Mouse (Mus musculus) lung, postnatal 4 days (tissue): ENCODE measurements around the gene Myoz1.

Source experiments
- DNase-seq, 2 experiments: peaks; one replicate each; pipeline ENCODE4 v3.0.0; 2021

Myoz1 gene

GRCm38 (mm10) chr14:20668154-20668810 is 11.9 kb upstream of the Myoz1 start, which contains the start of gene Synpo2l:
TSS of gene Synpo2l (minus strand) at chr14:20668354.
- DNase-seq, result no peak

DNA sequence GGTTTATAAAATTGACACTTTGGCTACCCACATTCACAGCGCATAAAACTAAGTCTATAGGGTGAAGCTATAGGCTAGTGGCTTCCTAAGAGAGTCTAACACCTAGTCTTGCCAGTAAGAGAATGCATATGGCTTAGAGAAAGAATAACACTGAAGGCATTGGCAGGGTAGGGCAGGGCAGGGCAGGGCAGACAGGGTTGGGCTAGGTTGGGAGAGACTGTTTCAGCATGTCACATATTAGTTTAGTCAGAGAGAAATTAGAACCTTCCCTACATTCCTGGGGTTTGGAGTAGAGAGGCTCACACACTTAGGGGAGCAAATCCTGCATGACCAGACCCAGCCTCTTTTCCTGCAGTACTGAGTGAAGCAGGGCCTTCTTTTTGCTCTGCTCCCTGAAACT is 11.1 kb upstream of the Myoz1 start:
- no peak for DNase-seq

GRCm38 (mm10) chr14:20664436-20664835 is 8.1 kb upstream of the Myoz1 start:
- DNase-seq, result no peak

DNA sequence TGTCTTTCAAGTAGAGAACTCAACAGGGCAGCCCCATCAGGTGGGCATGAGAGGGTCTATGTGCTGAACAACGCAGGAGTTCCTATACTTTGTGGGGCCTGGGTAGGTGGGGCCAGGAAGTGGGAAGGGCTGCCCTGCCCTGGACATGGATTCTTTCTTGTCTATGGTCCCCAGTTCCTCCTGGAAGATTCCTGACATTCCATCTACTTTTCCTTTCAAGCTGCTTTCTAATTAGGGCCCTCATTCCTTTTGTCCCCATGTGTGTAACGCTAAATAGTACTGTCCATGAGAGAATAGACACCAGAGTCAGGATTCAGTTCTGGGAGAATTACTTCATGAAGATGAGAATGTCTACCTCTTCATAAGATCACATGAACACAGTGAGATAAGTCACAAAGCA is 7.3 kb upstream of the Myoz1 start:
- peak in 1 of 2 experiments; percentile 6 for DNase-seq

- DNase-seq, result peak in 1 of 2 experiments; percentile 4
Observed at GRCm38 (mm10) chr14:20662740-20663139, 6.4 kb upstream of the Myoz1 start.

DNA sequence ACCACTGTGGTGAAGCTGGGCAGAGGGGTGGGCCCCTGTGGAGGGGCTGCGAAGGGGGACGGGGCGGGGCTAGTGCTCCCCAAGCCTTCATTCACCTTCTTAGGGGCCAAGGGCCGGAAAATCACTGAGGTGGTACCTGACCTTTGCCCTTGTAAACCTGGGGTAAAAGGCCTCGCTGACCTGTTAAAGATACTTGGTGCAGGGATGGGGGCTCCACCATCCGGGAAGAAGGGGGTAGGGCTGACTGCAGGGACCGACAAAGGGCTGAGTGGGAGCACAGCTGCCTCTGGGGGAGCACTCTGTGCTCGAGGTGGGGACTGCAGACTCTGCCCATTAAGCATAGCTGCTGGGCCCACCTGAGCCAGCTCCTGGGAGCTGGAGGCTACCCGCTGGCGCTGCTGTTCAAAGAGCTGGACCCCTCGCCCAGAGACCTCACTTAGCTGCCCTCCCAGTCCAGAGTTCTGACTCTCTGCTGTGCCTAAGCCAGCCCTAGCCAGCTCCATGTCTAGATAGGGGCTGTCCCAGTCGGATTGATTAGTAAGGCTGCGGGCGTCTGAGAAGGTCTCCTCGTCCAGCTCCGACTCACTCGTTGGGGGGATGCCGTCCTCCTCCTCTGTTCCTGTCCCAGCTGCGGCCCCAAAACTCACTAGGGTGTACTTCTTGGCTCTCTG is 5.5 kb upstream of the Myoz1 start:
- DNase-seq, result peak; percentile 14 to 33

DNA sequence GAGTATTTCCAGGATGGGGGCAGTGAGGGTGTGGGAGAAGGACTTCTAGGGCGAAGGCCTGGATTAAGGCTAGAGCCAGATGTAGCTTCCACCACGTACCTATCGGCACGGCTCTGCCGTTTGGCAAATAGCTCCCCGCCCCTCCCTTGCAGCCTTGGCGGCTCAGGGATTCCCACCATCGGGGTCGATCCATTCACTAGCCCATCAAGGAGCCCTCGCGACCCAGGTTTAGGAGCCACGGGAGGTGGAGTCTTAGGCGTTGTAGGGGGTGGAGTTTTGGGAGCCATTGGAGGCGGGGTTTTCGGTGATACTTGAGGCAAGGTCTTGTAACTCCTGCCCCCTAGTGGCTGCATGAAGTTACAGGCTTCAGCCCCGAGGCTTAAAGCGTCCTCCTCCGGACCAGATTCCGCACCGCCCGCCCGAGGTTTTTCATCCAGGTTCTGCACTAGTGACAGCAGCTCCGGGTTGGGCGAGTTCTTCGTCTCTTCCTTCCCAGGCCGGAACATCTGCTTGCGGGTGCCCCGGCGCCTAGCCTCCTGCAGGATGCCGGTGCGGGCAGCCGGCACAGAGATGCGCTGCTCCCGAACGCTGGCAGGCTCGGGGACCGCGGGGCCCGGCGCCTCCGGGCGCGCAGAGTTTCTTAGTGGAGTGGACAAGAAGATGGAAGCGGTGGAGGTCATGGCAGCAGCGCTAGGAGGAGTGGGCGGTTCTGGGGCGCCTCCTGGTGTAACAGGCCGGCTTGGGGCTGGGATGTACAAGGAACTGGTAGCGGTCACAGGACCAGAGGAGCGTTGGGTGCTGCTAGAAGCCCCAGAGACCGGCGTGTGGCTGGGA is 4.7 kb upstream of the Myoz1 start:
- DNase-seq, result peak; percentile 91 to 95

DNA sequence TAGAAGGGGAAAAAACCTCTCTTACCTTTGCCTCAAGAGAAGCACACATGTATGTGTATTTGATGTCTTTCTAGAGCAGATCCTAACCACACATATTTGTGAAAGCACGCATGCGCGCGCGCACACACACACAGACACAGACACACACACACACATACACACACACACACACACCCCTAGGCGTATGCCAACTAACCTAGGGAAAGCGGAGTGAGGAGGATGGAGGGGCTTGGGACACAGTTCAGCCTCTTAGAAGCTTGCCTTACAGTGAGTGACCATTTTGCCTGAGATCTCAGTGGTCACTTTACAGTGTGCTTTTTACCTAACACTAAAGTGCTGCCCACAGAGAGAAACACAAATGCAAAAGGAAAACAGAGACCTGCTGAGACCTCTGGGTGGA is 3.3 kb upstream of the Myoz1 start:
- no peak for DNase-seq

DNA sequence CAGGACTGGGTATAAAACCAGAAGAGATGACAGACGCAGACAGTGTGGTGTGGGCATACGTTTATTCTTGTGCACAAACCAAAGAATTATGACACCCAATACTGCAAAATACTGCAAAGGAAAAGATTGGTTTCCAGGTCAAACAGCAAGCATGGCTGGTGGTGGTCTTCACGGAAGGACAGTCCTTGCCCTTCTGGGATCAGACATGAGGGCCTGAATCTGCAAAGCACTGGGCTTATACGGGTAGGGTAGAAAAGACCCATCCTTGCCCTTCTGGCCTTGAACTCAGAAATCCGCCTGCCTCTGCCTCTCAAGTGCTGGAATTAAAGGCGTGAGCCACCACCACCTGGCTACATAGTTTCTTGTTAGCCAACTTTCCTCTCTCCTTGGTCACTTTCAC is 2.6 kb upstream of the Myoz1 start:
- DNase-seq, result no peak

GRCm38 (mm10) chr14:20658326-20658725 is 2.0 kb upstream of the Myoz1 start:
- DNase-seq, result peak in 1 of 2 experiments; percentile 51

- no peak for DNase-seq
Observed at GRCm38 (mm10) chr14:20655731-20656130, 609 bp downstream of the Myoz1 start.

GRCm38 (mm10) chr14:20654690-20655421 is 1.5 kb downstream of the Myoz1 start:
- no peak for DNase-seq

DNA sequence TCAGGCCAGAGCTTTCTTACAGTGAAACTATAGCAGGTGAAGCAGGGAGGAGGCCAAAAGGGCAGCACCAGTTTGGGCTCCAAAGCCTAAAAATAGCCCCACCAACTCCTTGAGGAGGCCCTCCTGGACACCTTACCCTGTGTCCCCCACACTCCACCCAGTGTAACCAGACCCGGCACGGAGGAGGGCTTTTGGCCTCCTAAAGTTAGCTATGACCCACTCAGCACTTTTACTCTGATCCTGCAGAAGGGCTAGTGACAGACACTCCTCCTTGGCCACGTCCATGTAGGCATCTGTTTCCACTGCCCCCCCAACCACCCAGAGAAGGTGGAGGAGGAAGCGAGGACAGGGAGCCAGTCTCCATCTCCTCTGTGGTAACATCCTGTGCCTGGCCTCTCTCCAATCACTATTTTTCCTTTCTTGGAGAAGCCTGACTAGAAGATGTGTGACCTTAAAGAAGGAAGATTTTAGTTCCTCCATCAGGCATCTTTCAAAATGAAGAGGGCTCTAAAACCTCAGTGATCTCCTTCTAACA is 4.6 kb downstream of the Myoz1 start:
- DNase-seq, result no peak

DNA sequence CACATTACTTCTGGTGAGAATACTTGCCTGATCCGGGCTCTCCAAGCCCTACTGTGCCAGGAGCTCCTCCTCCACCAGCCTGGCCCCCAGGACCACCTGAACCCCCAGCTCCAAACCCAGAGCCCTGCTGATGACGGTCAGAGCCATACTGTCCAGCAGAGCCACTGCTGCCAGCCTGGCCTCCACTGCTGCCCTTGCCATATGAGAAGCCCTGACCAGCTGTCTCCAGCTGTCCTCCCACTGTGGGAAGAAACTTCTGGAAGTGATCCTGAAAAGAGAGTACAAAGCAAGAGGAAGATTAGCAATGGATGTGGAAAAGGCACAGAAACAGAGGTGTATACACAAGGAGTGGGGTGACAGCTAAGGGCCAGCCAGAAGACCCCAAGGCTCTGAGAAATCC is 5.3 kb downstream of the Myoz1 start:
- peak; percentile 24 to 71 for DNase-seq

GRCm38 (mm10) chr14:20646381-20646780 is 10.0 kb downstream of the Myoz1 start:
- DNase-seq, result no peak

DNA sequence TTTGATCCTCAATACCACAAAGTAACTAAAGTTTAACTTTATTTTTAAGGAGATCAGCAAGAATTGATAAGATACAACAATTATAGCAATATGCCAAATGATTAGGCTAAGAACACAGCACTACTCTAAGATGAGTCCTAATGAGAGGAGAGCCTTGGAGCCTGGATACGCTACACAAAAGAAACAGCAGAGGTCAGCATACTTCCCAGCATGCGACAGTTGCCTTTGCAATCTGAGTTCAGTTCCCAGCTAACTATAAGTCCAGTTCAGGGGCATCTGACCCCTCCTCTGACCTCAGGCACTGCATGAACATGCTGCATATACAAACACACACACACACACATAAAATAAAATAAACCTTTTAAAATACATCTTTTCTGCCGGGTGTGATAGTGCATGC is 10.8 kb downstream of the Myoz1 start:
- no peak for DNase-seq

DNA sequence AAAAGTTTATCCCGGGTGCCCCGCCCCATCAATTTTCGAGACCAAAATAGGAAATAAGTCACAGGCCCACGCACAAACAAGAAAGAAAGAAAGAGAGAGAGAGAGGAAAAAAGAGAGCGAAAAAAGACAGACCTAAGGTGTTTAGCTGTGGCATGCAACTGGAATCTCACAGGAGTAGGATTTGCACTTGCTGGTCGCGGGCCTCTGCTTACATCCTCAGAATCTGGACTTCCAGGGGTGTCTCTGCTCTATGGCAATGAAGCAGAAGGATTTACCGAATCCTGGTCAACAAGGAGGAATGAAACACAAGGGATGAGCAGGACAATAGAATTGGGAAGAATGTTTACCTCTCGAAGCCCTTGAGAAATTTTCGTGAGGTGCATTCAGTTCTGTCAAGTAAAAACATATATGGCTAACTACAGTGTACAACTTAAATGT is 14.9 kb downstream of the Myoz1 start:
- peak in 1 of 2 experiments; percentile 43 for DNase-seq

GRCm38 (mm10) chr14:20640644-20641437 is 15.5 kb downstream of the Myoz1 start, which contains the start of gene Usp54:
TSS of gene Usp54 (minus strand) at chr14:20641063.
- peak; percentile 98 for DNase-seq

GRCm38 (mm10) chr14:20639918-20640619 is 16.3 kb downstream of the Myoz1 start:
- no peak for DNase-seq

DNA sequence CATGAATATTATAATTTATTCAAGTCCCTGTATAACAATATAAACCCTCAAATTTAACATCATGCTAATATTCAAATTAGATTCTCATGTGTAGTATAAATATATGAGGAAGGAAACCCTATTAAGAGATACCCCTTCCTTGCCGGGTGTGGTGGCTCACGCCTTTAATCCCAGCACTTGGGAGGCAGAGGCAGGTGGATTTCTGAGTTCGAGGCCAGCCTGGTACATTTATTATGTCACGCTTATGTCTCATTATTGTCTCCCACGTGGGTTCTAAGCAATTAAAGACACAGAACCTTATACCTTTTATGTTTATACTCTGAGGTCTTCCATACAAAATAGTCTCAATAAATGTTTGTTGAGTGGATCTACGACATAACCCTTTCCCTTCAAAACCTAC is 17.6 kb downstream of the Myoz1 start:
- DNase-seq, result no peak
